Mouse (Mus musculus): ENCODE measurements at regions not wholly inside any gene's neighbourhood (a gene's known extent, or its start where the extent isn't known, plus 50 kb on each side); places are given as distances from the start of the nearest gene placed in this dataset.

DNA sequence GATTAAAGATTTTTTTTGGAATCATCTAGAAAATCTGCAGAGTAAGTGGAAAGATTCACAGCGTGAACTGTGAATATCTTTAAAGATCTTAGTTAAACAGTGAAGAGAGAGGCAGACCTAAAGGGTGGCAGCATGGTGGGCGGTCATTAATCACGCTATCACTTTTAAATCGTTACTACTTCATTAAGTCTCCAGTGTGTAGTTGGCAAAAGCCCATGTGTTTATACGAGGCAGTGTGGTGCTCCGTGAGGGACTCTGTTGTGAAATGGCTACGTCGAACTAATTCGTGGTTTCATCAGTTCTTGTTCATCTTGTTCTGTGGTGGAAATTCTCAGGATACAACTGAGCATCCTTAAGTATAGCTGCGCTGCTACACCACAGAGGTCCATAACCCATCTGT, 188.2 kb upstream of the Sox9 start:
- DNase-seq (ENCODE audit: low spot score) = no peak

DNA sequence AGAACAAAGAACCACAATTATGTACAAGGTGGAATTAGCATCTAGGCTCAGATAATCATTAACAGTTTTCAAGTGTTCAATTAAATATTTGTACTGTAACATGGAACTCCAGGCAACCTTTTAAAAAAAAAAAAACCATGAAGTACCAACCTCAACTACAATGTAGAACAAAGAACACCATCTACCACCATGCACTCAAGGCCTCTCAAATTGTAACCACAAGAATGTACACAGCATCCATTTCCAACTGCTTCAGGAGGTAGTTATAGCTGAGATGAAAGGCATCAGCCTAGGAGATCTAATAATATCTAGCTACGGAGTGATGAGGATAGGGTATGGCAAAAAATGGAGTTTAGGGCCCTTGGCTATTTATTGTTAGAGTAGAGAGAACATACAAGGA, 174.7 kb upstream of the Sox9 start:
- DNase-seq (ENCODE audit: low spot score) = no peak

DNA sequence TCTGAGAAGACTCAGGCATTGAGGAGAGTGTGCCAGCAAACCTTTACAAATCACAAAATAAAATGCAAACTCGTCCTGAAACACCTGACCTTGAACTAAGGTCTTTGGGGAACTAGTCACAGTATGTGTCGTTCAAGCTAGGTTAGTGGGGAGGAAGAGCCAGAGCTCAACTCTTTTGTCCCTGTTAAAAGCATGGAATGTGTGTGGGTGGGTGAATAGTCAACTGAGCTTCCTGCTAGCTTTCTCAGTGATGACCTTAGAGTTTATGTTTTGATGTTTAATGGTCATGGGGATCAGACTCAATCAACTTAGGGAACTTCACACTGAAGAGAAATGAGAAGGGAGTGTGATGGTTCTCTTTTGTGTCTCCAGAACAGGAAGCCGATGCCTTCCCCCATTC, 172.7 kb upstream of the Sox9 start:
- no peak for DNase-seq (ENCODE audit: low spot score)

DNA sequence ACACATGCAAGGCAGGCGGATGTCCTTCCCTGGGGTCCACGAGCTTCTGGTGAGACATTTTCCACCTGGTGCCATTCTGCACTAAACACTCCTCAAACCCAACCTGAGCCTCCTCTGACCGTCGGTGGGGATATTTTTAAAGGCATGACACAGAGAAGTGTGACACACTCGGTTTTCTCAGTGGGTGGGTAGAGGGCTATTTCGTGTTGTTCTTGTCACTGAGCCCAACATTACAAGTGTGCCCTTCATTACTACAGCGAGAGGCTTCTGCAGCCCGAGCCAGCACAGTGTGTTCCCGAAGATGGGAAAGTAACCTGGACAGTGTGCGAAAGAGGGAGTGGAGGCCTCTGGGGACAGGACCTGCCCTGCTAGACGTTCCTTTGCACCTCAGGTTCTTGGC, 171.0 kb upstream of the Sox9 start:
- DNase-seq (ENCODE audit: low spot score) = no peak

DNA sequence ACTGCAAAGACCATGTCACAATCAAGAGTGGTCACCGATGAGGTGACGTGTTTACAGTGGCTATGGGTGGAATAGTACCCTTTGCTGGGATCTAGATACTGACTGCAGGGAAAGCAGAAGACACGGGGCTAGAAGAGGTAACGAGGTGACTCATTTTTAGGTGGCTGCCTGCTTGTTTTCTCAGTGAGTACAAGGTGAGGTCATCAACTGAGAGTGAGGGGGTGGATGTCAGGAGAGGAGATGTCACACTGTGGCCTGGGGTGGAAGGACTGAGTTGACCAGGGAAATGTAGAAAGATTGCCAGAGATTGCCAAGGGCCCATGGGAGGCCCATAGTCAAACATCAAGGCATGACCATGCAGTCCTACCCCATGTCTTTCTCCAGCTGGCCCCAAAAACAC, 166.4 kb upstream of the Sox9 start:
- no peak for DNase-seq (ENCODE audit: low spot score)

DNA sequence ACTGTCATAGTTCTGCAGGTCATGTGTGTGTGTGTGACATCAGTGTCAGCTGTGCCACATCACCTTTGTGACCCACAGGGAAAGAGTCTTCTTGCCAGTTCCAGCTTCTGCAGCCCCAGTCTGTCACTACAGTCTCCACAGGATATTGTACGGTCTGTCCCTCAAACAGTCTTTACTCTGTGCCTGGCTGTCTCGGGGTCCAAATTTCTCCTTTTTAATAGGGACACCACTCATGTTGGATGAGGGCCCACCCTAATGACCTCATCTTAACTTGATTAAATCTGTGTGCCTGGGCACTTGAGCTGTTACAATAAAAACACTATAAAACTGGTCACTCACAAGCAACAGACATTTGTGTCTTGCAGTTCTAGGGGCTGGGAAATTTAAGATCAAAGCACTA, 165.1 kb upstream of the Sox9 start:
- no peak for DNase-seq (ENCODE audit: low spot score)

DNA sequence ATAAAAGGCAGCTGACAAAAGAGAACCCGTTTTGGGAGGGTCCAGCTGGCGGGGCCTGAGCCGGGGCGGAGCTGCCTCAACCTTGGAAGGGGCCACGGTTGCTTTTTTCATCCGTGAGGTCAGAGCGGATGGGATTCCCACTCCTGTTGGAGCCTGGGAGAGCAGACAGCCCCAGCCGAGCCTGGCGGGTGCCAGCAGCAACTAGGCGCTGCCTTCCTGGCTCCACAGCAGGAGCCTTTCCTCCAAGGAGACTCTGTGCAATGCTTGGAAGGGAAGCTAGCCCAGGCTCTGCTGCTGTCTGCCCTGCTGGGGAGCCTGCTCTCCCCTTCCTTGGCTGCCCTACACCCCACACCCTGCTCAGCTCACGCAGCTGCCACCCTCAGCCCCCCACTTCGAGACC, 161.1 kb upstream of the Sox9 start:
- peak; percentile 39 for DNase-seq (ENCODE audit: low spot score)

DNA sequence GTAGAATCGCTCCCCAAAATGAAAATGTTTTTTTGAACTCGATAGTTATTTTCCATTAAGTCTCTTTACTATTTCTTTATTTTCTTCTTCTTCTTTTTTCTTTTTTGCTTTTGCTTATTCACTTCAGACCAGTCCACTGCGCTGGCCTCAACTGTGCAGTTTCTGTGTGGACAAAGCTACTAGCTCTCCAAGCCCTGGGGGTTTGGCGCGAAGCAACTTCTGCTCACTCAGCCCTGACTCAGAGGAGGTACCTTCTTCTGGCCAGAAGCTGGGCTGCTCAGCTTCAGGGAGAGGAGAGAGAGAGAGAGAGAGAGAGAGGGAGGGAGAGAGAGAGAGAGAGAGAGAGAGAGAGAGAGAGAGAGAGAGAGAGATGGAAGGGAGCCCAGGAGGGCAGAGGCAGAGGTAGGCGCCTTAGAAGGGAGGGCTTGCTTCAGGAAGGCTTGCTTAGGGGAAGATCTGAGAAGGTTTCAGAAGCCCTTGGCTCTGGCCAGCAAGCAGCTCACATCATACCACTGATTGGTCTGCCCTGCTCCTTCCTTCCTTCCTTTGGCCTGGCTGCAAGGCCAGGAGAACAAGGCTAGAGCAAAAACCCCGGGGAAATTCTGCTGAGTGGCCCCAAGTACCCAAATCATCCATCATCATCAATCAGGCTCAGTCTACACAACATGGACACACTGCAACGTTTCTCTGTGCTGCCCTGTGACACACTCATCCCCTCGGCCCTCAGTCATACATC, 160.5 kb upstream of the Sox9 start:
- peak; percentile 48 for DNase-seq (ENCODE audit: low spot score)

DNA sequence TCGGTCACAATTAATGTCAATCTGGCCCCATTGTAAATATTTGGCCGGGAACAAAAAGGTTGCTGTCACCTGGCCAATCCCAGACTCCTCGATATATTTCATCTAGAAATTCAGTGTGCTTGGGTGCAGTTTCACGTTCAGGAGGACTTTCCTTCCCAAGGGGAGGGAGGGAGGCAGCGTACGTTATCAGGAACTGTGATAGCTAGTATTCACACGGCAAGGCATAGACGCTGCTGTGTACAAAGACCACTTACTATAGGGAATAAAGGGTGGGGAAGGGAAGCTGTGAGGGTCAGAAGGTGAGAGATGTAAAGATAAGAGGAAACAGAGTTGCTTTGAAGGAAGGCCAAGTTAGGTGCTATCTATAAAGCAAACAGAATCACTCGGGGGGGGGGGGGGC, 132.7 kb upstream of the Sox9 start:
- DNase-seq (ENCODE audit: low spot score) = no peak

DNA sequence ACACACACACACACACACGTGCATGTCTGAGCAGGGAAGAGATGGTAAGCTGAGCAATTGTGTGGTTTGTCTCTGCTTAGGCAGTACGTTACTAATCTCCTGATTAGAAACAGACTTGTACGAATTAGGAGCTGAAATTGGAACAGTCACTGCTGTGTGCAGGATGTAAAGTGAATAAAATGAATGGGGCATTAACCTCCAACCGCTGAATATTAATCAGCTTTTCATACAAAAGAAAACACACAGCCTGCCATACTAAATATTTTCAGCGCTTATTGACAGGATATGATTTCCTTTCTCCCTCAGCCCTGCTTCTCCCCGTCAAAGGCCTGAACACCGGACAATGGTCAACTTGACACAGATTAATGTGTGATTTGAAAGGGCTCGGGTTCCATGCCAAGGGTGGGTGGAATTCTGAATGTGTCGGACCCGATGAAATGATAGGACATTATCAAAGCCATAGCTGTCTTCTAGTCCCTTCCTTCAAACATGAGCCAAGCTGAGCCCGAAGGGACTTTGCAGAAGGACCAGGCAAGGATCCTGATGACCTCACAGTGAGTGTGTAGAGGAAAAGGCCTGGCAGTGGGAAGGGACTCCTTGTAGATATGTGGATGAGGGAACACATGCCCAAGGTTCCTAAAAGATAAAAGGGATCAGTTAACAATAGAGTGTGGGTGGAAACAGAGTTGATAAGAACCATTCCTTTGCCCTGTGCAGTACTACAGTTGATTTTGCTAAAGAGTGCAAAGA, 124.4 kb upstream of the Sox9 start:
- DNase-seq (ENCODE audit: low spot score) = no peak

DNA sequence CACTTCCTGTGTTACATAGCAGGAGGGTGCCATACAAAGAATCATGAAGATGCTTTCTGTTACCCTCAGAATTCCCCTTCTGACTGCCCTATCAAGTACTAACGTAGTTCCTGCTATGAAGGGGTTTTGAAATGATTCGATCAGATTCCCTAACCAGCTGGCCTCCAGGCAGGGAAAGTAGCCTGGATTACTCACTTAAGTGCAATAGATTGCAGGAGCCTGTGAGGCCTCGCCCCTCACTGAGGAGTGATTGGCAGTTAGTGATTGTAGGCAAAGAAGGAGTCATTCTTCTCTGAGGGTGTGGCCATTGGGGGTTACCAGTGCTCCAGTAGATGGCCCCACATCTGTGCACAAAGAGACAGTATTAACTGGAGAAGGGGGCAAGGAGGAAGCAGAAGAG, 122.1 kb upstream of the Sox9 start:
- DNase-seq (ENCODE audit: low spot score) = no peak

DNA sequence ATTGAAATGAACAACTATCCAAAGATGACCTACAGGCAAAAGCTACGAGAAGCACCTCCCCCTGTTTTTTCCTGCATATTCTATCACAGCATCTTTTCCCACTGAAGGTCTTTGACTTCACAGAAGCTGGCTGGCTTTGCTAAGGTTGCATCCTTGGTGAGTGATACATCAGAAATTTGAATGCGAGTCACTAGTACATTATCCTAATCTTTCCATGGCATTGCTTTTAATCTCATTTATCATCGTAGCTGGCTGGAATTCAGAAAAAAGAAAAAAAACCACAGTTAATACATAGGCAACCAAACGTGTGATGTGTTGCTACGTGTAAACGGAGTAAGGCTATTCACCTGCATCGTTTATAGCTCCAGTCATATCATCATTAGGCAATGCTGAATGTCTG, 120.6 kb upstream of the Sox9 start:
- DNase-seq (ENCODE audit: low spot score) = no peak

DNA sequence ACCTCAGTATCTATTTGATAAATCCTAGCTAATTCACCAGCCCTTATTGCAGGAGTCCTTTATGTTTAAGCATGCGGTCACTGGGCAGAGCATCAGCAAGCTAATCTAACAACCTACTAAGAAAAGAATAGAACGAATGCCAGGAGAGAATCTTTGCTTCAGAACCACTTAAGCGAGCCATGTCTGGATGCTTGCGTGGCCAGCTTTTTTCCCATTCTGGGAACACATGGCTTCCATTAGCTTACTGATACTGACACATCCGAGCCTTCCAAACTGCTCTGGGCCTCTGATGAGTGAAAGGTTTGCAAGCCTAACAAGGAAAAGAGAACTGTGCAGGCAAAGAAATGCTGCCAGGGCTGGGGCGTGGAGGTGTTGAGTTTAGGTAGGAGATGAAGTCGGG, 114.7 kb upstream of the Sox9 start:
- no peak for DNase-seq (ENCODE audit: low spot score)

DNA sequence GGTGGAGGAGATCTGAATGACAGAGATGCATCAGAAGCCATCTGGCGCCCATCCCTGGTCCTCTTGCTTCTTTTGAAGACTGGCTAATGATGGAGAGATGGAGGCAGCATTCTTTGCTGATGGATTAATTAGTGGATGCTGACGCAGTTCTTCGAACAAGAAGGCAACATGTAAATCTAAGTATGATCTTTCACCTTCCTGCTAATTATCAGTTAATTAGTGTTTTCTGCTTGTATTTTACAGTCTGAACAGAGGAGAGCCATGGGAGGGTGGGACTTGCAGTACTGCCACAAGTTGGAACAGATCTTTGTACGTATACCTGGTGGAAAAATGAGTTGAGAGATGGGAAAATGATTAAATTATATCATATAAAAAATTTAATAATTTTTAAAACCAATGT, 109.9 kb upstream of the Sox9 start:
- DNase-seq (ENCODE audit: low spot score) = no peak

DNA sequence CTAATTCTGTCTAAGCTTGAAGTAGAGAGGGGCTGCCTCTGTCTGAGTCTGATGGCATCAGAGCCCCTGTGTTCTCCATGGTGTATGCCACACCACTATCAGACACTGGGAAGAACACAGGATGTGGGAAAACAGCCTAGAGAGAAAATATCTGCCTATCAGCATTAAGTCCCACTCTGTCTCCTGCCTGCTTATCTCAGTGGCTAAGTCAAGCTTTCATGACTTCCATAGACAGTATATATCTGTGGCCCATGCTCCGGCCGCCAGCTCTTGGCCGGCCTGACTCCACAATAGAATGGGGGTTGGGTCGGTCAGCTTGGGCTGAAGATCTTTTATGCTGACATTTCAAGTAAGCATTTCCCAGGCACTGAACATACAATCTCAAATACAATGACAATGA, 92.0 kb upstream of the Sox9 start:
- no peak for DNase-seq (ENCODE audit: low spot score)

DNA sequence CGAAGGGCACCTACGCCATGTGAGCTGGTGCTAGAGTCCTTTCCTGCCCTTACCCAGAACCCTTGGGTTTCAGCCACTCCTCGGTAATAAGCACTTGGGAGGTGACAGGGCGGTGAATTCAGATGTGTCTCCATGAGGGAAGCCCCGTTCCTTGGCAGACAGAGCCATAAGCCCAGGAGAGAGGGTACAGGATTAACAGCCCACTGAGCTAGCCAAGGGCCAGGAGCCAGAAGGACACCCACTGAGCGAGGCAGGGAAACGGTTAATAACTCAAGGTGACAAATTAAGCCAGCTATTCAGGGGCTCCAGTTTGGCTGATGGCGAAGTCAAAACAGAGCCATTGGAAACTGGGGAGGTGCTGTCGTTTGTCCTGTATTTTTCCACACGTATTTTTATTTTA, 75.9 kb upstream of the Sox9 start:
- no peak for DNase-seq (ENCODE audit: low spot score)

DNA sequence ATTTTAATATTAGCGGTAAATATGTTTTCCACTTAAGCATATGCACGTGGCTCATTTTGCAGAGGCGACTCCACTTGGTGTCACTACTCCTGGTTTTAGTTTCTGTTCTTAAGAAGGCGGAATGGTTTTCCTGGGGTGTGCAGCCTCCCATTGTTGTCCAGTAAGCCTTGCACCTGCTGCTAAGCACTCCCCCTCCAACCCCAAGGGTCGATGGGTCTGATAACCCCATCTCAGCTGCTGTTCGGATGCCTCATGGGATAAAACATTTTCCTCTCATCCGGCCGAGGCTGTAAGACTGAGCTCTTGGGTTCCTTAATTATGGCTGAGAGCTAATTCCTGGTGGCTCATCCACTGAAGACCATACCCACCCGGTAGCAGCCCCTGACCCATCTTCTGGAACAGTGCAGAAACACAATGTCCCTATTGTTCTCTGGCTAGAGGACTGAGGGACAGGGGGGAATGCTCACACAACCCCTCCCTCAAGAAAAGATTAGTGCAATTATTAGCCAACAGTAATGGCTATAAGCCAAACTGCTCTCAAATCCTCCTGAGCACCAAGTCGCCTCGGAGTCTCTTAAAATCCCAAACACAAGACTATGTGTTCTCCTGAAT, 73.8 kb upstream of the Sox9 start:
- DNase-seq (ENCODE audit: low spot score) = no peak

DNA sequence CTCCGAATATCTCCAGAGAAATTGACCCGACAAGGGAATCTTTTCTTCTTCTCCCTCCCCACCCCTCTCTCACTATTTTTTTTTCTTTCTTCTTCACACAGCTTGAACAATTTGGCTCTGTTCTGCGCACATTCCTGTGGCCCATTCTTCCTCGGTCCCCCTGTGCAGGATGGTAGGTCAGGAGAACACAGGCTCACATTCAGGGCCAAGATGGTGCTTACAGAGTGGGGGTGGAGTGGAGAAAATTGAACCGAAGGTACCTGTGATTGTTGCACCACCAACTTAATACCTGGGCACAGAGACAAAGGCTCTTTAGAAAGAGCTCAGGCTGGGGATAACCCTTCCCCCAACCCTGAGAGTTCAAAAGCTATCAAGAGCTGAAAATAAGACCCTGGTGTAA, 70.4 kb upstream of the Sox9 start:
- DNase-seq (ENCODE audit: low spot score) = no peak

DNA sequence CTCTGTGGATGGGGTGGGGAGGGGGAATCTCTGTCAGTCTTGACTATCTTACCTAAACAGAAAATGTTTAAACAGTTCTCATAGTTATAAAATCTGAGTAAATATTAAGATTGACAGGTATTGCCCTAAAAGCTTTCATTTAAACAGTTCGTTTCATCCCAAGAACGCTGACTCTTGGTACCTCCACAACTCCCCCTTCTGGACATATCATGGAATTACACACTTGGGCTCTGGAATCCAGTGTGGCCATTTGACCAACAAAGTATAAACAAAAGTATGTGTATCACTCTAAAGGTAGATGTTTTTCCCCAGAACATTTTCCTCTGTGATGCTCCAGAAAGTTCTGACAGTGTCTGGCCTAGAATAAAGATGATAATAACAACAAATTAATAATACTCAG, 63.5 kb upstream of the Sox9 start:
- no peak for DNase-seq (ENCODE audit: low spot score)

DNA sequence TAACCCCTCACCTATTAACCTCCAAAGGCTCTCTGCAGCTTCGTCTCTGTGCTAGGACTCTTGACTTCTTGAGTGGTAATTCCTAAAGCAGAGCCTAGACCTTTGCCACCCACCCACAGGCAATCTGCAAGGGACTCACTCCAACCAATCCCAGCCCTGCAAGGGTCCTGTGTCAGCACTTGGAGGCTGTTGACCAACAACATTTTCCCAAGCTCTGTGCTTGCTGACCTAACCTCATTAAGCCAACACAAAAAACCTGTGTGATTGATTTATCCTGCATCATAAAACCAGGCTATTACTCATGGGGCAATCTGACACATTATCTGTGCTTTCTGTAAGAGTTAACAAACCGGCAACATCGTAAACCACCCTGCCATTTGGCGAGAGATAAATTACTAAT, 61.4 kb upstream of the Sox9 start:
- no peak for DNase-seq (ENCODE audit: low spot score)

DNA sequence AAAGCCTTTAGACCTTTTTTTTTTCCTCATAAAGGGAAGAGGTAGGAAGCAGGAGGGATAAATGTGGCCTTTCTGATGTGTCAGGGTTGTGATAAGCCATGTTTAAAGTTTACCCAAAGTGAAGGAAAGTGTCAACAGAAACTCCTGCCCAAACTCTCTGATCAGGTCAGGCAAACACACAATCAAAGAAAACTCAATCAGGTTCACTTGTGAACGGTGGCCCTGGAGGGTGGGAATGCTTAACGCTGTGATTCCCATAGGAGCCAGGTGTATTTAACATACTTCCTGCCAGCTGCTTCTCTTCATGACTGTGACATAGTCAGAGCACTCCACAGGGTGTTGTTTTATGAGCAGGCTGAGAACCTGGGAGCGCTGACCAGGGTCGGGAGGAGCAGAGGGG, 59.1 kb upstream of the Sox9 start:
- DNase-seq (ENCODE audit: low spot score) = no peak

DNA sequence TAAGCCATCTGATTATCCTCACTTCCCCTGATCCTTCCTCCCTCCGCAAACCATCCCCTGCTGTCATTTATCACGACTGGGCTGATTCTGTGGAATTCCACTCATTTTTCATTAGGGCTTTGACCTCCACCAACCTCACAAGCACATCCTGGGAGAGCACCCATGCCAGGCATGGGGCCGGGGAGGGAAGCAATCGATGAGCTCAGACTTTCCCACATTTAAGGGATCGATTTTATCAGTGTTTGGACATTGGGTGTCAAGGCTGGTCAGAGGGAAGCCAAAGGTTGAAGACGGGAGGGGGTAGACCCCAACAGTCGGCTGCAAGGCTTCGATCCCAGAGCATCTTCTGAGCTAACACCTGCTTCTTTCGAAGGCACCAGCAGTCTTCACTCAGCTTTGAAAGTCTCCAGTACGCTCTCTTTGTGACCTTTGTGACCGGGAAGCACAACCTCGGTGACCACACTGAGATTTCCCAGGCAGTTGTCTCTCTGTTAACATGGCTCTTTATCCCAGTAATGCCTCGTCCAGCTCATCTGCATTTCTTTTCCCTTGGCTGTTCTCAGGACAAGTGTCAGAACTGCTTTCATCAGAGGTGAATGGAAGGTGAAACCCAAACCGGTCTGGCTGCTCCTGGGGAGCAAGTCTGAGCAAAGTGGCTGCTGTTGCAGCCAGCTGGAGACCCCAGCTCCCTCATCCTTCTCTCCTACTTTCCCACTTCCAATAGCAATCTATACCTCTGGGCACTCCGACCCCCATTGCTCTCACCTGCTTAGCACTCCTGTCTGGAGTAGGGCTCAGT, 53.7 kb upstream of the Sox9 start:
- DNase-seq (ENCODE audit: low spot score) = no peak

Measured in adipocyte (in vitro differentiated cells).